20 mouse cellular contexts compared by ENCODE assay signal in genomic region chr17:12717445-12717844, GRCm38 (mm10). TPM values are rescaled to one million over a fixed set of nuclear protein-coding genes. Genes with fewer than 3 reads are reported as not detected.
DNase-seq lines count a peak whose midpoint lies in the region; ATAC-seq and TF ChIP-seq lines count a peak whose summit lies in the region.
"Had no signal": no experiment of that assay in that cellular context is flagged by ENCODE, and none has a peak within 500 bp of the region (broad histone marks: within the 10 kb centered on the region; RNA-seq: fewer than 3 reads in every experiment).

No protein-coding gene starts in this region.

- H3K27ac ChIP-seq in gastrocnemius, adult 2 months = peak overlapping the region; percentile 44; the same call in 1 of the 2 replicates
- H3K27ac ChIP-seq in kidney, postnatal 0 days = peak overlapping the region; percentile 34; the same call in 1 of the 2 replicates
- peak overlapping the region; percentile 25; the same call in 1 of the 2 replicates for H3K27ac ChIP-seq in intestine, embryonic 16.5 days (ENCODE audit: low read length)
- H3K27ac ChIP-seq: forebrain, embryonic 13.5 days; hindbrain, embryonic 15.5 days; kidney, embryonic 15.5 days had no signal

- intact Hi-C loops in gastrocnemius, adult 2 months (cut with DNase I) = no loop called here

- no peak overlapping the region for H3K4me3 ChIP-seq in gastrocnemius, adult 2 months
- no peak overlapping the region for H3K4me3 ChIP-seq in kidney, postnatal 0 days (replicated peaks; ENCODE audit: low read depth, low read length)
- no peak overlapping the region for H3K4me3 ChIP-seq in intestine, embryonic 16.5 days (ENCODE audit: low read length)
- H3K4me3 ChIP-seq: forebrain, embryonic 13.5 days; hindbrain, embryonic 15.5 days; kidney, embryonic 15.5 days had no signal

- H3K27me3 ChIP-seq in kidney, postnatal 0 days (ENCODE audit: insufficient read depth, low read length) = no peaks in the 10 kb centered on the region
- no peaks in the 10 kb centered on the region for H3K27me3 ChIP-seq in intestine, embryonic 16.5 days (replicated peaks; ENCODE audit: control insufficient read depth, insufficient read depth, low read length)
- H3K27me3 ChIP-seq: forebrain, embryonic 13.5 days; hindbrain, embryonic 15.5 days; kidney, embryonic 15.5 days had no signal

- no peaks in the 10 kb centered on the region for H3K9me3 ChIP-seq in kidney, postnatal 0 days (replicated peaks; ENCODE audit: low read length)
- no peaks in the 10 kb centered on the region for H3K9me3 ChIP-seq in intestine, embryonic 16.5 days (ENCODE audit: control insufficient read depth, low read length)
- H3K9me3 ChIP-seq: forebrain, embryonic 13.5 days; hindbrain, embryonic 15.5 days; kidney, embryonic 15.5 days had no signal

- no peak overlapping the region for H3K4me2 ChIP-seq in kidney, postnatal 0 days (ENCODE audit: low read length)
- no peak overlapping the region for H3K4me2 ChIP-seq in intestine, embryonic 16.5 days (ENCODE audit: low read depth, low read length)
- H3K4me2 ChIP-seq: forebrain, embryonic 13.5 days; hindbrain, embryonic 15.5 days; kidney, embryonic 15.5 days had no signal

- no peak overlapping the region for H3K9ac ChIP-seq in kidney, postnatal 0 days (ENCODE audit: low read depth, low read length)
- no peak overlapping the region for H3K9ac ChIP-seq in intestine, embryonic 16.5 days (ENCODE audit: low read depth, low read length)
- H3K9ac ChIP-seq: forebrain, embryonic 13.5 days; hindbrain, embryonic 15.5 days; kidney, embryonic 15.5 days had no signal

- 64% methylated on average over 4 of the region's 4 CpGs for WGBS in kidney, postnatal 0 days
- WGBS in intestine, embryonic 16.5 days = 83% methylated on average over 4 of the region's 4 CpGs

- no peak for ATAC-seq in kidney, postnatal 0 days (replicated peaks; ENCODE audit: low FRiP score, low read depth)
- ATAC-seq in intestine, embryonic 16.5 days = no peak
- ATAC-seq in megakaryocyte-erythroid progenitor cell, adult 5-6 weeks (replicated peaks; ENCODE audit: low FRiP score, low TSS enrichment, poor library complexity, severe bottlenecking) = peak; percentile 74

- 0 out of 2 replicates have a peak, but pooled peaks cover 3% of the 10 kb centered on the region for H3K4me1 ChIP-seq in kidney, postnatal 0 days (replicated peaks; ENCODE audit: insufficient read depth, low read length)
- H3K4me1 ChIP-seq in intestine, embryonic 16.5 days (ENCODE audit: control insufficient read depth, insufficient read depth, low read length) = peaks cover 4% of the 10 kb centered on the region
- H3K4me1 ChIP-seq: forebrain, embryonic 13.5 days; hindbrain, embryonic 15.5 days had no signal

- TF ChIP-seq CTCF in gastrocnemius, adult 2 months (IDR thresholded peaks at IDR 0.05) = no peak
- no peak for TF ChIP-seq CTCF in kidney, postnatal 0 days (IDR thresholded peaks at IDR 0.05; ENCODE audit: low read depth)

- no peak for DNase-seq in gastrocnemius, adult 2 months
- DNase-seq in gastrocnemius, postnatal 25 days = no peak
- DNase-seq in kidney, postnatal 0 days (ENCODE audit: low spot score) = no peak
- DNase-seq in kidney, postnatal 14 days = no peak
- DNase-seq in layer of hippocampus, adult 18-20 months (ENCODE audit: low spot score in 2 of 2) = no peak
- no peak for DNase-seq in embryo, embryonic 9.5 days (ENCODE audit: extremely low spot score)
- DNase-seq: adrenal gland, postnatal 36 days; layer of hippocampus, adult 9-11 months; left cerebral cortex, postnatal 4 days; lung, postnatal 36 days; right cerebral cortex, postnatal 14 days; thymus, postnatal 25 days had no signal

- H3K36me3 ChIP-seq in kidney, postnatal 0 days (ENCODE audit: insufficient read depth, low read length) = peaks cover 49% of the 10 kb centered on the region; the same call in 1 of the 2 replicates
- H3K36me3 ChIP-seq in intestine, embryonic 16.5 days (ENCODE audit: control insufficient read depth, insufficient read depth, low read length) = peaks cover 5% of the 10 kb centered on the region; the same call in 1 of the 2 replicates

RNA-seq across cellular contexts. Expression of gene Slc22a1, which starts 41.8 kb away (rescaled TPM):
- total RNA-seq in gastrocnemius, adult 2 months (2021) = under 1 TPM in 1 of 2 experiments, not detected in 1; 0.42 TPM
- not detected for total RNA-seq in gastrocnemius, postnatal 25 days (2021)
- polyA plus RNA-seq in kidney, postnatal 0 days (2015; fragmentation: Nextera tagmentation; extraction: Ambion mirVana) = 57.4 and 70.3 TPM in 2 replicates
- polyA plus RNA-seq in intestine, embryonic 16.5 days (2015; fragmentation: Nextera tagmentation; extraction: Ambion mirVana) = 0.31 and 0.32 TPM in 2 replicates
- total RNA-seq in megakaryocyte-erythroid progenitor cell, adult 5-6 weeks (2014; fragmentation: Nextera tagmentation) = not detected in 2 replicates
- not detected in 2 replicates for total RNA-seq in megakaryocyte-erythroid progenitor cell, adult 5-6 weeks (2017)
- total RNA-seq in layer of hippocampus, adult 18-20 months (2021) = not detected
- total RNA-seq: gastrocnemius, postnatal 4 days; MEL; monocyte, adult 5-6 weeks had no signal
- polyA plus RNA-seq: forebrain, embryonic 13.5 days; hindbrain, embryonic 15.5 days had no signal

RNA-seq across cellular contexts. Expression of gene Igf2r, which starts 52.0 kb away (rescaled TPM):
- 10 to 100 TPM; 36.9 to 46.7 TPM for total RNA-seq in gastrocnemius, adult 2 months (2021)
- total RNA-seq in gastrocnemius, postnatal 25 days (2021) = 10 to 100 TPM; 44.6 to 45.8 TPM
- polyA plus RNA-seq in kidney, postnatal 0 days (2015; fragmentation: Nextera tagmentation; extraction: Ambion mirVana) = 16.1 and 16.7 TPM in 2 replicates
- 26.6 and 36.2 TPM in 2 replicates for polyA plus RNA-seq in intestine, embryonic 16.5 days (2015; fragmentation: Nextera tagmentation; extraction: Ambion mirVana)
- 10.2 and 14.0 TPM in 2 replicates for total RNA-seq in megakaryocyte-erythroid progenitor cell, adult 5-6 weeks (2014; fragmentation: Nextera tagmentation)
- 15.3 and 19.7 TPM in 2 replicates for total RNA-seq in megakaryocyte-erythroid progenitor cell, adult 5-6 weeks (2017)
- total RNA-seq in layer of hippocampus, adult 18-20 months (2021) = 10 to 100 TPM; 27.4 to 27.8 TPM
